Mouse (Mus musculus) kidney, adult 11 months (tissue): ENCODE measurements around the gene 2010111I01Rik.

ENCODE experiments used
- DNase-seq: peaks from one replicate; pipeline ENCODE4 v3.0.0; 2022

2010111I01Rik gene

DNA sequence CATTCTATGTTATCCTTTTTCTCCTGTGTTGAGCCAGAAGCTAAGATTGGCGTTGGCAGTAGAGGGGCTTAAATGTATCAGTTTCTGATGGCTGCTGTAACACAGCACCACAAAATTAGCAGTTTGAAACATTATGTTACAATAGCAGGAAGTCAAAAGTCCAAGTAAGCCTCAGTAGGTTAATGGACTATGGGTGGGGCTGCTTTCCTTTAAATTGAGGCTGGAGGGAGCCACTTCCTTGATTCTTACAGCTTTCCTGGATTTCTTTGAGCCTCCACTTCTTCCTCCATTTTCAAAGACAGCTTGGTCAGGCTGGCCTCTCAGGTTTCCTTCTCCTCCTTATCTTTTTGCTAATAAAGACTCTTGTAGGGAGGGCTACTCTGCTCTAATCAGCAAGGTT is 304.1 kb downstream of the 2010111I01Rik start:
- no peak for DNase-seq

DNA sequence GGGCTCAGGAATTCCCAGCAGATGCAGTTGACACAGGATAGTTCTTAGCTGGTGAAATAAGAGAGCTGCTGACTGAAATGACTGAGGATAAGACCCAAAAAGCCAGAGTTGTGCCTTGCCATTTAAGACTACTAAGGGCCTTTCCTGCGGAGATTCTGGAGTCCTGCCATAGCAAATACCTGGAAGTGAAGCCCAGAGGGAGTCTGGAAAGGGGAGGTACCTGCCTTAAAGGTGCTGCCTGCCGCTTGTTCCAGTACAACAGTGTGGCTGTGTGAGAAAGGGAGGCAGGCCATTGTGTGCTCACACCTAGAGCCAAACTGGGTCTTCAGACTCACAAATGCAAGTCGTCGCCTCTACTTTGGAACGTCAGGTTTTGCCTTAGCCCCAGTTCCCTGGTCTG is 305.5 kb downstream of the 2010111I01Rik start:
- DNase-seq = no peak

DNA sequence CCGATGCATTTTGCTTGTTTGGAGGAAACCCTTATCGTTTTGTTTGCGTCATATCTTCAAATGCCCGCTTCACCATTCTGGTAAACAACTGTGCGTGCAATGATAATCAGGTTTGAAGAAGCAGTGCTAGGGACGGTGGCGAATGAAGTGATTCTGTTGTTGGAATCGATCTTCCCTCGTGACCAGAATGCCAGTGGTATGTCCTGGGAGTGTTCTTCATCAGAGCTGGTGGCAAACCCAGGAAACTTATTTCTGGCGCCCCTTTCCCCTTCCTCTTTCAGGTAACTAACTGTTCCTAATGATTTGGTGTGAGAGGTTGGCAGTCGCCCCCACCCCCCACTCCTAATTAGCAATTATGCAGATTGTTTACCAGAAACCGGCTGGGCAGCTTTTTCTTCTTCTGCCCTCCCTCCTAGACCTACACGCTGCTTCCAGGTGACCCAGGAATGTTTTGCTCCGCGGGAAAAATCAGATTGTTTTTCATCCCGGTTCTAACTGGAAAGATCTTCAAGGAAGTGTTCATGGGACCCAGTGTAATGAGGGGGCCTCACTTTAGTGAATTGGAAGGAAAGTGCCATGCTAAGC is 307.4 kb downstream of the 2010111I01Rik start:
- DNase-seq = peak; percentile 67

DNA sequence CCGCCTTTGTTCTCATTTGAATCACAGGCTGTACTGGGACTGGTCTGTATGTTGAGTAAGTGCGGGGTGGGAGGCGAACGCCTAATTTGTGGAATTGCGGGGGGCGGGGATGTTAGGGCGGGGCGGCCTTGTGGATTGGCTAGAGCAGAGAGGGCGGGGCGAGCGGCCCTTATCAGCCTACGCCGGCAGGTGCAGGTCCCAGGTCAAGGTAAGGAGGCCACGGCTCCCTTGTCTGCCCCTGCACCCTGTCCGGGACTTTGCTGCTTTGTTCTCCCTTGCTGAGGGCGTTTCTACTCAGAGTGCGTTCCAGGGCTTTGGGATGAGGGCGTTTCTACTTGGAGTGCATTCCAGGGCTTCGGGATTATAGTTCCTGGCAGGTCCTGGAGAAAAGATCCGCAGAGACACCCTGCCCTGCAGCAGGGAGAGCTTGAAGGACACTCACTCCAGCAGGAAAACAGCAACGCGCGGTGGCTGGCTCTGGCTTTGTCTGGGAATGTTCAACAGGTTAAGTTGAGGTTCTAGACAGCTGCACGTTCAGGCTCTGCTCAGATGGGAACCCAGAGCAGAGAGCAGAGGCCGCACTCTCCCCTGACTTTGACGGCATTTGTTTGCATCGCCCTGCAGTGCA is 308.0 kb downstream of the 2010111I01Rik start:
- DNase-seq = peak; percentile 84

DNA sequence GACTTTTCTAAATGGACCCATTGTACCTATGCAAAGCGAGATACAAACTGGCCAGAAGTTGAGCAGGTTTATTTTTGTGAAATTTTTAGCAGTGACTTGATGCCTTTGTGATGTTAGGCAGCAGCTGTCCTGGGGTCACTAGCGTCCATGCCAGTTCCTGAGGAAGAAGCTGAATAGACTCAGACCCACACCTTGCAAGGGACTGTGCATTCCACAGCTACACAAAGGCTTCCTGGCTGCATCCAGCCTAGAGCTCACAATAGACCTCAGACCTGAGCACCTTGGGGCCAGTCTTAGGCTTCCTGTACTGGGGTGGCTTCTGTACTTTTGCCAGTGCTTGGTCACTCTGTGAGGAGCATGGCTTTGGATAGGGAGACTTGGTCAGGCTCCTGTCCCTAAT is 309.2 kb downstream of the 2010111I01Rik start:
- no peak for DNase-seq

DNA sequence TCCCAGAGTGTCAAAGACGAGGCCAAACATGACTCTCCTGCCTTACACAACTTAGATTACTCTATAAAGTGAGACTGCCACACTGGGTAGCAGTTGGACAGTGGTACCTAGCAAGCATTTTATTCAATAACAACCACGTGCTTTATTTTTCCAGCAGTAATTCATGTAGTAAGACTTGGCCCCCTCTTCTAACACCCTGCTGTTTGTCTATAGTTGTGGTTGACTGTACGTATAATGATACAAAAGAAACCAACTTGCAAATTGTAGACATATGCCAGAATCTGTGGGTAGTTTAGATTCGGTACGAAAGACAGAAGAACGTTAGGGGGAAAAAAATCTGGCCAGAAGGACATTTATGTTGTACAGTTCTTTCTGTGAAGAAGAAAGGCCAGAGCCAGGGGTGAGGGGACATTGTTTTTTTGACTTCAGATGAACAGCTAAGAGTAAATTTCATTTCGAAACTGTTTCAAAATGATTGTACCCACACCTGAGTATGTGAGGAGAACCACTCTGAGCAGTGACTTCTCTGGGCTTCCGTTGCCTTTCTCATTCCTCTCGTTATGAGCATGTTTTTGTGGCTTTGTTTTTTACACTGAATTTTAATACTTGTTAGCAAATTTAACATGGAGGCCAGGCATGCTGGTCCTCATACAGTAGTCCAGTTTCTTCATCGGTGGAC is 309.9 kb downstream of the 2010111I01Rik start:
- DNase-seq = no peak

DNA sequence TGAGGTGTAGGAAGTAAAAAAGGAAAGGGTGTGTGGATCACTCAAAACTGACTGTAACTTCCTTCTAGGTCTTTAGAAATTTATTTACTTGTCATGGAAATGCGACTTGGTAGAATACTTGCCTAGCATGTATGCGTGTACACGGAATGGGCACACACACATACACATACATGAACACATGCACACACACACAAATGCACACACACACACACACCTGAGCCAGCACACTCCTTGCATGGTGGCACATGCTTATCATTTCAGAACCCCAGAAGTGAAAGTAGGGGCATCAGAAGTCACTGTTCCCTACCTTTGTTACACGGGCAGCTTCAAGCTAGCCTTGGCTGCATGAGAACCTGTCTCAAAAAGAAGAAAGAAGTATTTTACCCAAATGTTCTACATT is 311.7 kb downstream of the 2010111I01Rik start:
- DNase-seq = no peak

DNA sequence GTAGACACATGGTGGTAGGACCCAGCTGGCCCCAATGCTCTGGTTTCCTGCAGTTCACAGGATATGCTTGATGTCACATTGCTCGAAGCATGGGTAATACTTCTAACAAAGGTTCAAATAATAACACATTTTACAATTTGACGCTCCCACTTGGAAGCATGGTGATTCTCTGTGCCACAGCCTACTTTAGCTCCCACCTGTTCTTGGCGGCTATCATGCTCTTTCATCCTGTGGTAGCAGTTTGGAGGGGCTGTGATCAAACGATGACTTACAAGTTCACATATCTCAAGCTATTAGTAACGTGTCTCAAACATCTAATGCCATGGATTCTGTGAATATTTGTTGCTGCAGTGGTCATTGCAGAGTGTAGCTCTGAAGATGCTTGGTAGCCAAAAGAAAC is 312.6 kb downstream of the 2010111I01Rik start:
- DNase-seq = no peak

DNA sequence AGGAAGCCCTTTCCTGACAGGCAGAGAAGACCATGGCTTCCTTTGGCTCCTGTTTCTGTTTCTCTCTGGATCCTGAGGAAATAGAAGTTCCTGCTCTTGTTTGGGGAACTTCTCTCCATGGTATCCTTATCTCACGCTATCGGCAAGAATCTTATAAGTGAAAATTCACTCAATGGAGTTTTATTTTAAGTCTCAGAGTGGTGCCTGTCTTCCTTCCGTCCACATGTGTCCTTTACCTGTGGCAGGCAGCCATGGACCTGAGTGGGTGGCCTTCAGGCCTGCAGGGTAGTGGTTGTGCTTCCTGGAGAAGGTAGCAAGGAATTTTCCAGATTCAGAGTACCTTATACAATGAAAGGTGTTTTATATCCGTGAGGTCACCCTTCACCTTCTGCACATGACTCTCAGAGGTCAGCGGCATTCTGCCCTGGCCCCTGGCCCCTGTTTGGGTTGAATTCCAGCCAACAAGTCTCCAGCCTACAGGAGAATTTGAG is 313.5 kb downstream of the 2010111I01Rik start:
- DNase-seq = peak; percentile 68

DNA sequence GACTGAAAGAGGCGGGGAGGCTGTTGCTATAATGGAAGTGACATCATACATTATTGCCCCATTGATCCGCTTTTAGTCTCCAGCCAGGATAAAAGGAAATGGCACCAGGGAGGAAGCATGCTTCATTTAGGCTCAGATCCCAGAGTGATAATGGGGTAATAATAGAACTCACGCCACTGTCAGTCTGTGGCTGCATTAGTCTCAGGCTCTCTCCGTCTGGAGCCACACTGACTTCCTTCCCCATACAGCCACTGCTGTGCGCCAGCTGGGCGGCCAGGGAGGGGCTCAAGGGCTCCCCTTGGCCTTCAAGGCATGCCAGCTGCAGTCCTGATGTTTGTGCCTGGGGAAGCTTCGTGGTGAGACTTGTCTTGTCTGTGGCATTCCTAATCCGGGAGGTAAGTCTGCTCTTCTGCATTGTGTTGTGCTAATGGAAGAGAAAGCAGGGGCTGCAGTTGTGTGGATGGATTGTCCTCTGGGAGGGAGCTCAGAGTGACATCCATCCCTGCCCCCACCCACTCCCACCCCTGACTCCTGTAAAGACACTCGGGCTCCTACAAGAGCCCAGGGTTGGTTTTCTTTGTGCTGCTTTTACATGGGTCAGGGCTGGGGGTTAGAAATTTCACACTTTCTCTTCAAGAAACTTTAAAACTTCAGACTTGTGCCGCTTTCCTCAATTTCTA is 314.2 kb downstream of the 2010111I01Rik start:
- DNase-seq = peak; percentile 69

DNA sequence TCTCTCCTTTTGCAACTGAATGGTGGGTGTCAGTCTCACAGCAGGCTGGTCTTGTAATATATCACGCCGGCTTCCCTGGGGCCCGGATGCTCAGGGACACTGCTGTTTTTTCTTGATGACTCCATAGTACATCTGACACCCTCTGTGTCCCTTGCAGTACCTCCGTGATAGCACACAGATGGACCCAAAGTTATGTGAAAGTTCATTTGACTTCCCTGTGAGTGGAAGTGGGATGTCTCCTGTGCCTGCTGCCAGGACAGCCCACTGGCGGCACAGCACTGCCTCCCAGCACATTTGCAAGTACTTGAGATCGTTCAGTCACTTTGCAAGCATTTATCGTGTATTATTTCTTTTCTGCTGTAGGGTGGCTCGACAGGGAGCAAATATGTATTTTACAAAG is 315.1 kb downstream of the 2010111I01Rik start:
- DNase-seq = no peak

DNA sequence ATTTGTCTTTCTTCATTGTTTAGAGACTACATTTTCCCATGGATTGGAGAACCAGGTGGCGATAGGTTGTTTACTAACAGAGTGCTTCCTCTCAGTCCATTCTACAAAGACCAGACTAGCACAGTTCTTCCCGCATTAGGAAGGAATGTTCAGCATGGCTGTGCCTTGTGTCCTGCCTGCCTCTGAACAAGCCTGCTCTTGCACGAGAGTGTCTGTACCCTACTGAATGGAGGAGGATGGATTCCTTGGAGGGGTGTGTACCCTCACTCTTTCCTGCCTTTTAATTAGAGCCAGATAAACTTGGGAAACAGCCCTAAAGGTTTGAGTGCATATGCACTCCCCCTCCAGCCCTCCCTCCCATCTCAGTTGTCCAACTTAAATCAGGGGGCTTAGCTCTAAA is 315.7 kb downstream of the 2010111I01Rik start:
- no peak for DNase-seq

DNA sequence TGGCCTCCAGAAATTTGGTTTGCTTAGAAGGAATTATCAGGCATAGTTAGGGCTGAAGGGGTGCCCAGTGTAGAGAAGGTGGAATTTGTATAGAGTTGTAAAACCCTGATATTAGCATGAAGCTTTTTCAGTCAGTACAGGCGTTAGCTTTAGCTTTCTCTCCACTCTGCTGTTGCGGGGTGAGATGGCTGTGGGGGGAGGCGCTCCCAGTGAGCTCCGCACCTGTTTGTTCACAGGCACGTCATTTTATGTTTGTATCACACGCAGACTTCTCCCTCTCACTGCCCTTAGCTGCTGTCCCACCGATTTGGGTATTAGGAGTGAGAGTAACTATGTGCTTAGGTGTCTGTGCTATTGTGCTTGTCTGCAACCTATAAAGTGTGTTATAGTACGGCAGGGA is 316.5 kb downstream of the 2010111I01Rik start:
- no peak for DNase-seq

DNA sequence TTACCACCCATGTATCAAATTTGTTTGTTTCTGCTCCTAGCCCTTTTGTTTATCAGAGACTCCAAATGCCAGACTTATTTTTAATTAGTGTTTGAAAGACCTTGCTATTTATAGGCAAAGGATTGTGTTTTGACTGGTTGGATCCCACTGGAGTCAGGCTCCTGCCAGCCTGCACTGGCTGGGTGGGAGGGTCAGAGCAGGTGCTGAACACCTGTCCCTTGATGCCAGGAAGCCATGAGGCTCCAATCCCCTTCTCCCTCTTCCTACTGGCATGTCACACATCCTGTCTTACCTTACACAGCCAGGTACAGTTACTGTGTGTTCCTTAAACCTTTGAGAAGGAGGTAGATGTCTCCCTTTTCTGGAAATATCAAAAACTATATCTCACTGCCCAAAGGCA is 318.5 kb downstream of the 2010111I01Rik start:
- no peak for DNase-seq

DNA sequence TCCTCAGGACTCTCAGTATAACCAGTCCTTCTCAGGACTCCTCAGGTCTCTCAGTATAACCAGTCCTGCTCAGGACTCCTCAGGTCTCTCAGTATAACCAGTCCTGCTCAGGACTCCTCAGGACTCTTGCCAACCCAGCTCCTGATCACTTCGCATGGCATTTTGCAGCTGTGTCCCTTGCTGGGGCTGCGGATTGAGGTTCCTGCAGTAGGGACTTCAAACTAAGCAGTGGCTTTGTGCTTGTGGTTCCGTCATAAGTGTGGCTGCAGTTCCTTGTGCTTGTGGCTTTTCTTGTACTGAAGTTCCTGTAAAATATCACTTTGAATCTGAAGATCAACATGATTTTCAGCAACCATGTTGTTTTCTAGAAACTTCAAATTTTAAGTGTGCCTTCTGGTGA is 320.1 kb downstream of the 2010111I01Rik start:
- DNase-seq = no peak

DNA sequence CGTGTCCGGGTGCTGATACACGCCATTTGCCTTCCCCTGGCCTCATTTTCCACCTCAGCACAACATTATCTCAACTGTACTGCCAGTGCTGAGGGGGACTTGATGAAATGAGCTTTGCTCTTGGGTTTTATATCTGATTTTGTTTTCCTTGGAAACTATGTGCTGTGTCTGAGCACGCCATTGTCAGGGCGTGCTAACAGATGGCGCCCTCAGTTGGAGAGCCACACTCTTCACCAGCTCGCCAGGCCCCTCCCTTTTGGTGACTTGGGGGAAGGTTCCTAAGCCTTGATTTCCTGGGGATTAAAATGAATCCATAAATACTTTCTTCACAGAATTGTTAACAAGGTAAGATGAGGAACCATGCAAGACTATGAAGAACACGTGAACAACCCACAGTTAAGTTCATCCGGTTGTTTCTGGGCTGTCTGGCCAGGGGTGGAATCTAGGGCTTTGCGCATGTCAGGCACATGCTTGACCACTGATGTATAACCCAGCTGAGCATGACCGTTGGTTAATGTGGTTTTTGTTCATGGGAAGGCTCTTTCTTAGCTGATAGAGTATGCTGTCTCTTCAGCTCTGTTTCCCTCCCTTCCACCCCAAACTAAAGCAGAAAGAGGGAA is 321.9 kb downstream of the 2010111I01Rik start:
- DNase-seq = no peak

DNA sequence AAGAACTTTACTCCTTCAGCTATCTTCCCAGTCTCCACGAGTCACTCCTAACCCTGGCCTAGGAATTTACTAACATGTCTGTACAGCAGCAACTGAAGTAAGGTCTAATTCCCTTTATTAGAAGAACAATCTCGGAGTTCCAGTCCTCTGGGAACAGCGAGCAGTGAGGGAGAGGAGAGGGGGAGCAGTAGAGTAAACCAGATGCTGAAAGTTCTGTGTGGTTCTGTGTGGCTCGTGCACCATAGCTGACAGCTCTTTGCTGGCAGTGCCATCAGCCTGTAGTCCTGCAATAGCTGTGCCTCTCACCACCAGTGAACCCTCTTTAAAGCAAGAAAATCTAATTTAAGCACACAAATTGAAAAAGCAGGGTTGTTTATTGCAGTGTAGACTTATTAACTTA is 324.5 kb downstream of the 2010111I01Rik start:
- DNase-seq = no peak

DNA sequence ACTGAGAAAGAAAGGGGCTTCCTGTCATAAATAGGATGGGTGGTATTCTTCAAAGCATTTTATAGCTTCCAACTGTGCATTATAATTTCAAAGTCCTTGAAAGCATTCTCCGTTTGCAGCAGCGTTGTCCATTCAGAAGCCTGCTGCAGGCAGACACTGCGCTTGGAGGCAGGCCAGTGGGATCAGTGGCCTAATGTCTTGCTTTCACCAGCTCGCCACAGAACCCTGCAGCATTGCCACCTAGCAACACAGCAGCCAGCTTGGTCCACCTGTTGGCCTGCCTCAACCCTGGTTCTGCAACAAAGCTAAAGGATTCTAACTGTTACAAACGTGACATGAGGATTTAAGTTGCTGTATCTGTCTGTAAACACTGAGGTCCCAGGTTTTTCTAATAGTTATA is 325.0 kb downstream of the 2010111I01Rik start:
- DNase-seq = no peak

DNA sequence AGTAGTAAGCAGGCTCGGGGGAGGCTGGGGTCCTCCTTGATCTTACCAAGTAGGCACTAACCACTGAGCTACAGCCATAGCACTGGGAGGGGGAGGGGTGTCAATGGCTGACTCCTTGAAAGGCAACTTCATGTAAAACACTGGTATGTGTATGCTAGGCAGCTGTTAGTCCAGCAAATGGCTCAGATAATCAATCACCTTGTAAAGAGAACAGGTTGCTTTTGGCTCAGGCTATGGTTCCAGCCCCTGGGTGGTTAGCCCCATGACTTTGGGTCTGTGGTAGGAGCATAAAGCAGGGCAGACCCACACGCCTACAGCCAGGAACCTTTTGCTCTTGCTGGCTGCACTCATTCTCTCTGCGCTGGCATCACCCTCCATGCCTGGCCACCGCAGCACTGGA is 325.4 kb downstream of the 2010111I01Rik start:
- no peak for DNase-seq

DNA sequence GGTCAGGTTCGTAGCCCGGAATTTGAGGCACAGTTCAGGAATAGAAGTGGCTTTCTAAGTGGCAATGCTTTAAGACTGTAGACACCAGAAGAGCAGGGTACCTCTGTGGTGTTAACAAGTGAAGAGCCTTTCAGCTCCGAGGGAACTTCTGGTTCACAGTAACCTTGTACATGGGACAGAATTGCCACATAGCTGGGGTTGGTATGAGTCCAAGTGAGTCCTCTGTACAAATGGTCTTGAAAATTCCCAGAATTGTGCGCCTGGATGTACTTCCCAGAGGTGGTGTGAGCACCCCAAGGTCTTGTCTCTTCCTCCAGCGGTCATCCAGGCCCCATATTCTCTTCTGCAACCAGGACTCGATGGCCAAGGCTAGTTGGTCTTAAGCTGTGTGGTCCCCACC is 326.3 kb downstream of the 2010111I01Rik start:
- no peak for DNase-seq

DNA sequence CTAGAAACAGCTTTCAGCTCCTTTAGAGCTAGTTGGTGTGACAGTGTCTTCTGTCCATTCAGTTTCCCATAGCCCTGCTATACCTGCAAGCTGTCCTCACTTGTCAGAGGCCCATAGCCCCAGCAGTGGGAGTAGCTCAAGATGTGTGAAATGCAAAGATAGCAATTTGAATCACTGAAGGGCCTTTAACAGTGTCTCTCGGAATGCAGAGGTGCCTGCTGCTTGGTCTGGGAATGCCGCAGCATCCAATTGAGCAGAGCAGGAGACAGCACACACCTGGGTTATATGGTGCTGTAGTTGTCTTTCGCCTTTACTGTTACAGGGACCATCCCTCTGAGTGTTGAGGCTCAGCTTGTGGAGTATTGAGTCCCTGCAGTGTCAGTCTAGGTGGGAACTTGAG is 329.0 kb downstream of the 2010111I01Rik start:
- no peak for DNase-seq

DNA sequence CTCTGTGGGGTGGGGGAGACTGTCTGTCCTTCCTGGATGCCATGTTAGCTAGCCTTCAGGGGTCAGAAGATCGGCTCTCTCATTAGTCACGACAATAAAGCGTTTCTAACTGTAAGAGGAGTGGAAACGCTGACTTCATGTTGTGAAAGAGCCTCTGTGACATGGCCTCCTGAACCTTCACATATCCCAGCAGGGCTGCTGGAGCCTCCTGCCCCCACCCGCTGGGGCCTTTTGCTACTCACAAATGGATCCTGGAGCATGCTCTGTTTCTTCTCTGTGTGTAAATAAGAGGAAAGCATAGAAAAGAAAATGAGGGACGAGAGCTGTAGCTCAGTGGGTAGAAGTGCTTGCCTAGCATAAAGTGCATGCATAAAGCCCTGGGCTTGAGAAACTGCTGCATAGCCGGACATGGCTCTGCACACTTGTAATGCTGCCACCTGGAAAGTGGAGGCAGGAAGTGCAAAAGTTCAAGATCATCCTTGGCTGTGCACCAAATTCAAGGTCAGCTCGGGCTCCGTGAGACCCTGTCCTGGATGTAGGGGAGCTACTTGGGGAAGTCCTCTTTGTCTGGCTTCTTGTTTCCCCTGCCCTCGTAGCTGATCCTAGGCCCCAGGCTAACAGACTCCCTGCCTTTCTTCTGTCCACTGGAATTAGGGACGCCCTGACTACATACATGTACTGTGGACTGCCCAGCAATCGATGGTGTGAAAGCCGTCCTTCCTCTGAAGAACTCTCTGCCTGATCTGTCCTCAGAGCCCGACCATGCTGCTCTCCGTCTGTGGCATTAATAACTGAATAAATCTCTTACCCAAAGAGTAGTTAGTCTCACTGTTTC is 329.9 kb downstream of the 2010111I01Rik start:
- DNase-seq = peak; percentile 69
